Mouse (Mus musculus) kidney, postnatal 0 days (tissue): Measurements from ENCODE around the gene Rnf8. TPM values are rescaled to one million over a fixed set of nuclear protein-coding genes. Genes with fewer than 3 reads are reported as not detected.

Experiments
- ATAC-seq: fragments of 200-750 bp; cut with Nextera tagmentation; replicated peaks from 2 replicates; pipeline ENCODE4 v1.8.0; 2017; ENCODE audit warnings: low read depth, moderate number of reproducible peaks, moderate TSS enrichment, moderate library complexity; ENCODE audit not compliant: low FRiP score
- DNase-seq: peaks from one replicate; pipeline ENCODE4 v3.0.0-alpha.2; 2016; ENCODE audit warnings: low spot score
- H3K27ac ChIP-seq: fragments of 300-500 bp; sonication (generic); 2 replicates; pipeline ENCODE4 v1.5.1; 2014; ENCODE audit warnings: mild to moderate bottlenecking
- H3K27me3 ChIP-seq: fragments of 300-500 bp; sonication (generic); 2 replicates; pipeline ENCODE4 v1.6.1; 2014; ENCODE audit warnings: low read length, mixed read lengths; ENCODE audit not compliant: insufficient read depth
- H3K36me3 ChIP-seq: fragments of 300-500 bp; sonication (generic); 2 replicates; pipeline ENCODE4 v1.6.1; 2014; ENCODE audit warnings: low read length, mixed read lengths; ENCODE audit not compliant: insufficient read depth
- H3K4me1 ChIP-seq: fragments of 300-500 bp; sonication (generic); replicated peaks from 2 replicates; pipeline ENCODE4 v1.6.1; 2014; ENCODE audit warnings: antibody characterized with exemption, low read length, mixed read lengths; ENCODE audit not compliant: insufficient read depth
- H3K4me2 ChIP-seq: fragments of 300-500 bp; sonication (generic); 2 replicates; pipeline ENCODE4 v1.6.1; 2014; ENCODE audit warnings: mild to moderate bottlenecking, low read length, moderate library complexity, mixed read lengths
- H3K4me3 ChIP-seq: fragments of 300-500 bp; sonication (generic); replicated peaks from 2 replicates; pipeline ENCODE4 v1.5.1; 2014; ENCODE audit warnings: low read depth, low read length
- H3K9ac ChIP-seq: fragments of 300-500 bp; sonication (generic); 2 replicates; pipeline ENCODE4 v1.6.1; 2014; ENCODE audit warnings: low read depth, low read length
- H3K9me3 ChIP-seq: fragments of 300-500 bp; sonication (generic); replicated peaks from 2 replicates; pipeline ENCODE4 v1.6.1; 2016; ENCODE audit warnings: low read length, inconsistent platforms, mixed read lengths
- CTCF ChIP-seq: IDR thresholded peaks from 2 replicates; pipeline ENCODE4 v1.5.1; 2016; ENCODE audit warnings: antibody characterized with exemption, low read depth, mild to moderate bottlenecking, moderate library complexity
- WGBS: fragments of 180-500 bp; shearing (Covaris S2); extraction: QIAGEN DNeasy Blood & Tissue Kit; methylation state at CpG from one replicate; pipeline ENCODE4 v1.1.7; 2014; 5-methylcytosine and 5-hydroxymethylcytosine counted together
- polyA plus RNA-seq: library from polyadenylated mRNA; unstranded; fragments of >200 nt; fragmentation: Nextera tagmentation; extraction: Ambion mirVana; gene quantifications from 2 replicates; pipeline ENCODE4 v1.2.1, GENCODE M21; 2015

Rnf8 gene
- polyA plus RNA-seq, 1 experiment from 2014 or later: 50.3 TPM

GRCm38 (mm10) chr17:29671021-29671420 lies 56.4 kb downstream of the Rnf8 start:
- DNase-seq: no peak
- peaks cover 30% of the 10 kb centered on the region for H3K36me3 ChIP-seq

GRCm38 (mm10) chr17:29673325-29673724 lies 58.7 kb downstream of the Rnf8 start:
- no peaks in the 10 kb centered on the region for H3K4me1 ChIP-seq
- WGBS: 94% methylated on average over 4 of the region's 4 CpGs
- H3K36me3 ChIP-seq: peaks cover 46% of the 10 kb centered on the region
- no peak overlapping the region for H3K9ac ChIP-seq
- no peak overlapping the region for H3K27ac ChIP-seq
- no peak overlapping the region for H3K4me2 ChIP-seq
- no peaks in the 10 kb centered on the region for H3K27me3 ChIP-seq
- ATAC-seq: no peak
- H3K9me3 ChIP-seq: no peaks in the 10 kb centered on the region
- no peak overlapping the region for H3K4me3 ChIP-seq
- no peak for DNase-seq
- TF ChIP-seq CTCF: no peak

More at GRCm38 (mm10) chr17:29671021-29671420, 56.4 kb downstream of the Rnf8 start:
- Histone ChIP-seq H3K27ac (no peak overlapping the region), H3K27me3 (no peaks in the 10 kb centered on the region), H3K4me1 (no peaks in the 10 kb centered on the region), H3K9ac (no peak overlapping the region), H3K4me2 (no peak overlapping the region), H3K9me3 (no peaks in the 10 kb centered on the region), H3K4me3 (no peak overlapping the region)
- TF ChIP-seq CTCF: no peak
- no peak for ATAC-seq
- WGBS: 79% methylated on average over 2 of the region's 2 CpGs

GRCm38 (mm10) chr17:29678526-29678925 lies 63.9 kb downstream of the Rnf8 start:
- 86% methylated on average over 8 of the region's 8 CpGs for WGBS
- Histone ChIP-seq H3K4me1 (no peaks in the 10 kb centered on the region), H3K27me3 (no peaks in the 10 kb centered on the region), H3K27ac (no peak overlapping the region), H3K36me3 (peaks cover 72% of the 10 kb centered on the region), H3K9me3 (no peaks in the 10 kb centered on the region), H3K9ac (no peak overlapping the region), H3K4me3 (no peak overlapping the region), H3K4me2 (no peak overlapping the region)
- TF ChIP-seq CTCF: no peak
- DNase-seq: peak; percentile 12
- no peak for ATAC-seq

- Histone ChIP-seq H3K4me3 (no peak overlapping the region), H3K36me3 (peaks cover 76% of the 10 kb centered on the region), H3K27me3 (no peaks in the 10 kb centered on the region), H3K27ac (no peak overlapping the region), H3K9ac (no peak overlapping the region), H3K4me2 (no peak overlapping the region), H3K9me3 (no peaks in the 10 kb centered on the region), H3K4me1 (no peaks in the 10 kb centered on the region)
- no peak for TF ChIP-seq CTCF
- ATAC-seq: no peak
- no peak for DNase-seq
- 84% methylated on average over 6 of the region's 6 CpGs for WGBS
Observed at GRCm38 (mm10) chr17:29679038-29679767, 64.6 kb downstream of the Rnf8 start.

GRCm38 (mm10) chr17:29680174-29680573 lies 65.6 kb downstream of the Rnf8 start:
- H3K36me3 ChIP-seq: peaks cover 68% of the 10 kb centered on the region
- H3K4me2 ChIP-seq: no peak overlapping the region
- no peaks in the 10 kb centered on the region for H3K4me1 ChIP-seq
- no peaks in the 10 kb centered on the region for H3K27me3 ChIP-seq
- 60% methylated on average over 2 of the region's 2 CpGs for WGBS
- no peak overlapping the region for H3K27ac ChIP-seq
- DNase-seq: peak; percentile 86
- no peak overlapping the region for H3K4me3 ChIP-seq
- no peak for TF ChIP-seq CTCF
- ATAC-seq: no peak
- no peaks in the 10 kb centered on the region for H3K9me3 ChIP-seq
- no peak overlapping the region for H3K9ac ChIP-seq

- H3K27ac ChIP-seq: peak overlapping the region; percentile 42
- 73% methylated on average over 2 of the region's 2 CpGs for WGBS
- no peaks in the 10 kb centered on the region for H3K4me1 ChIP-seq
- no peaks in the 10 kb centered on the region for H3K27me3 ChIP-seq
- peaks cover 64% of the 10 kb centered on the region for H3K36me3 ChIP-seq
- H3K4me3 ChIP-seq: no peak overlapping the region
- H3K9ac ChIP-seq: no peak overlapping the region
- no peak for ATAC-seq
- no peak for TF ChIP-seq CTCF
- H3K9me3 ChIP-seq: no peaks in the 10 kb centered on the region
- H3K4me2 ChIP-seq: no peak overlapping the region
- no peak for DNase-seq
Observed at GRCm38 (mm10) chr17:29680921-29681320, 66.3 kb downstream of the Rnf8 start.
